Mouse (Mus musculus): ENCODE measurements around the gene Prep. TPM values are rescaled to one million over a fixed set of nuclear protein-coding genes. Genes with fewer than 3 reads are reported as not detected.
A peak's percentile ranks its signal among the peaks of the same experiment; 100 is the strongest.

The Prep gene
- total and polyA plus RNA-seq, 2 experiments, result 5.7 to 6.2 TPM

DNA sequence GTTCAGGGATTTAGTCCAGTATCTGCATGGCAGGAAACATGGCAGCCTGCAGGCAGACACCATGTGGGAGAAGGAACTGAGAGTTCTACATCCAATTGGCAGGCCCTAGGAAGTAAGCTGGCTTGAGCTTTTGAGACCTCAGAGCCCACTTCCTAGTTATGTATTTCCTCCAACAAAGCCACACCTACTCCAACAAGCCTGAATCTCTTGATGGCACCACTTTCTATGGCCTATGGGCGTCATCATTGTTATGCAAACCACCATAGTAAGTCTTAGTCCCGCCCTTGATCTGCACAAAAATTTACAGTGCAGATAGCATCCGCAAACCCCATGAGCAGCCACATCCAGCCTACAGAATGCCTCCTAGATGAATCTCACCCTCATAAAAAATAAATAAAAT lies 54.6 kb downstream of the Prep start:
- Histone ChIP-seq H3K27me3 (ENCODE audit: control insufficient read depth, insufficient read depth, low read length) (no peaks in the 10 kb centered on the region), H3K27ac (replicated peaks; ENCODE audit: insufficient read depth, low read depth, low read length) (no peak overlapping the region), H3K4me3 (ENCODE audit: insufficient read depth, low read depth, low read length) (no peak overlapping the region), H3K4me1 (ENCODE audit: control insufficient read depth, insufficient read depth, low read length) (no peaks in the 10 kb centered on the region), H3K79me2 (ENCODE audit: control insufficient read depth, insufficient read depth, low read length) (no peaks in the 10 kb centered on the region), H3K9ac (ENCODE audit: low read depth, low read length) (no peak overlapping the region), H3K36me3 (ENCODE audit: control insufficient read depth, insufficient read depth, low read length) (peaks cover 26% of the 10 kb centered on the region)
- WGBS, result 97% methylated on average over 3 of the region's 3 CpGs
- no peak for TF ChIP-seq CTCF (IDR thresholded peaks at IDR 0.05; ENCODE audit: low read depth, low read length)
- no peak for TF ChIP-seq POLR2A (IDR thresholded peaks at IDR 0.05; ENCODE audit: extremely low read depth, insufficient read depth, low read length)
- DNase-seq (ENCODE audit: extremely low read depth, low read depth, low spot score), result no peak

DNA sequence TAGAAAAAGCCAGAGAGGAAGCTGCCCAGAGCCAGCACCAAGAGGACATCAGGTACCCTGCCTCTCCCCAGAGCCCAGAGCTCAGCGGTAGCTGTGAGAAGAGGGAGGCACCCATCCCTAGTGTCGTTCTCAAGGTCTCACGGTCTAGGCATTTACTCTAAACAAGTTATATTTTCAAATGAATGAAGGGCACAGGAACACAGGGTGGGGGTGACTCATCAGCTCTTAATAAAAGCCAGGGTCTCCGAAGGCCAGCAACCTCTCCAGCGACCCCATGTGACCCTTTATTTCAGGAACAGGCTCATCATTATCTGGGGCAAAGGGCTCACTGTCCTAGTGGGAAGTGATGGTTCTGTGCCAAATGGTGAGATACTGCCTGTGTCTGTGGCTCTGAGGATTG lies 55.5 kb downstream of the Prep start:
- no peaks in the 10 kb centered on the region for H3K27me3 ChIP-seq (ENCODE audit: control insufficient read depth, insufficient read depth, low read length)
- TF ChIP-seq CTCF (IDR thresholded peaks at IDR 0.05; ENCODE audit: low read depth, low read length) (no peak), POLR2A (IDR thresholded peaks at IDR 0.05; ENCODE audit: extremely low read depth, insufficient read depth, low read length) (no peak)
- no peak for DNase-seq (ENCODE audit: extremely low read depth, low read depth, low spot score)
- H3K4me1 ChIP-seq (ENCODE audit: control insufficient read depth, insufficient read depth, low read length), result no peaks in the 10 kb centered on the region
- 64% methylated on average over 5 of the region's 5 CpGs for WGBS
- no peaks in the 10 kb centered on the region for H3K79me2 ChIP-seq (ENCODE audit: control insufficient read depth, insufficient read depth, low read length)
- H3K27ac ChIP-seq (replicated peaks; ENCODE audit: insufficient read depth, low read depth, low read length), result no peak overlapping the region
- H3K36me3 ChIP-seq (ENCODE audit: control insufficient read depth, insufficient read depth, low read length), result peaks cover 21% of the 10 kb centered on the region
- H3K9ac ChIP-seq (ENCODE audit: low read depth, low read length), result no peak overlapping the region
- H3K4me3 ChIP-seq (ENCODE audit: insufficient read depth, low read depth, low read length), result no peak overlapping the region

- no peak overlapping the region for H3K27ac ChIP-seq (replicated peaks; ENCODE audit: insufficient read depth, low read depth, low read length)
- 86% methylated on average over 6 of the region's 6 CpGs for WGBS
These were observed 56.0 kb downstream of the Prep start for GRCm38 (mm10) chr10:45123011-45123410.

DNA sequence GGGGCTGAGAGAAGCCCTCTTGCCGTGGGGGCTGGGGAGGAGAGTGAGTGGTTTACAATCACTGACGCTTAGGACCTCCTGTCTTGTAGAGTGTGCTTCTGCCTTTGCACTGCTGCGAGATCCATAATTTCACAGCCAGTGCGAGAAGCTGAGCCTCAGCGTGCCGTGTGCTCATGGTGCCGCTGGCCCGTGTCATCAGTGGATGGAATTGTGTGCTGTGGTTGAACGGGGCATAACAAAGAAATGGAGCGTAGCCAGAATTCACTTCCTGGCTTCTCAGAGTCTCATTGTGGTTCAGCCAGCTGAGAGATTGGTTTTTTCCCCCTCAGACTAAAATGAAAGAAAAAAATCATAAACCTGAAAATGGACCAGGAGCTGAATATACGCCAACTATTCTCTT lies 62.1 kb downstream of the Prep start:
- Histone ChIP-seq H3K36me3 (ENCODE audit: control insufficient read depth, insufficient read depth, low read length) (peaks cover 2% of the 10 kb centered on the region; the same call in 1 of the 2 replicates), H3K27ac (replicated peaks; ENCODE audit: insufficient read depth, low read depth, low read length) (no peak overlapping the region), H3K9ac (ENCODE audit: low read depth, low read length) (no peak overlapping the region), H3K27me3 (ENCODE audit: control insufficient read depth, insufficient read depth, low read length) (no peaks in the 10 kb centered on the region), H3K4me3 (ENCODE audit: insufficient read depth, low read depth, low read length) (peak overlapping the region; percentile 18; the same call in 1 of the 2 replicates), H3K4me1 (ENCODE audit: control insufficient read depth, insufficient read depth, low read length) (no peaks in the 10 kb centered on the region), H3K79me2 (ENCODE audit: control insufficient read depth, insufficient read depth, low read length) (peaks cover 4% of the 10 kb centered on the region; the same call in 1 of the 2 replicates)
- WGBS, result 82% methylated on average over 11 of the region's 11 CpGs
- TF ChIP-seq POLR2A (IDR thresholded peaks at IDR 0.05; ENCODE audit: extremely low read depth, insufficient read depth, low read length) (no peak), CTCF (IDR thresholded peaks at IDR 0.05; ENCODE audit: low read depth, low read length) (no peak)
- DNase-seq (ENCODE audit: extremely low read depth, low read depth, low spot score), result no peak

More at GRCm38 (mm10) chr10:45123011-45123410, 56.0 kb downstream of the Prep start:
- Histone ChIP-seq H3K9ac (ENCODE audit: low read depth, low read length) (no peak overlapping the region), H3K27me3 (ENCODE audit: control insufficient read depth, insufficient read depth, low read length) (no peaks in the 10 kb centered on the region), H3K4me1 (ENCODE audit: control insufficient read depth, insufficient read depth, low read length) (no peaks in the 10 kb centered on the region), H3K36me3 (ENCODE audit: control insufficient read depth, insufficient read depth, low read length) (peaks cover 17% of the 10 kb centered on the region), H3K79me2 (ENCODE audit: control insufficient read depth, insufficient read depth, low read length) (no peaks in the 10 kb centered on the region), H3K4me3 (ENCODE audit: insufficient read depth, low read depth, low read length) (no peak overlapping the region)
- DNase-seq (ENCODE audit: extremely low read depth, low read depth, low spot score), result no peak
- TF ChIP-seq POLR2A (IDR thresholded peaks at IDR 0.05; ENCODE audit: extremely low read depth, insufficient read depth, low read length) (no peak), CTCF (IDR thresholded peaks at IDR 0.05; ENCODE audit: low read depth, low read length) (no peak)

DNA sequence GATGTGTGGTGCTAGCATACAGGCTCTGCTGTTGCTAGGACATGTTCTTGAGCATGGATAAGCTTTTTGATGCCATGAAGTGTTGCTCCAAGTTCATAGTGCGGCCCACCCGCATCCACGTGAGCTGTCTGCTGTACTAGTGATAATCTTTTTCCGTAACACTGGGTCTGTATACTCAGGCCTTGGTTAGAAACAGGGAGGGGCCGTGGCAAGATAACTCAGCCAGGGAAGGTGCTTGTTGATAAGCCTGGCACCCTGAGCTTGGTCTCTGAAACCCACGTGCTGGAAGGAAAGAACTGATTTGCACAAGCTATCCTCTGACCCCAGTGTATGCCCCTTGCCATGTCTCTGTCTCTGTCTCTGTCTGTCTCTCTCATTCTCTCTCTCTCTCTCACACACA lies 63.0 kb downstream of the Prep start:
- H3K4me1 ChIP-seq (ENCODE audit: control insufficient read depth, insufficient read depth, low read length), result no peaks in the 10 kb centered on the region
- DNase-seq (ENCODE audit: extremely low read depth, low read depth, low spot score), result no peak
- no peak for TF ChIP-seq CTCF (IDR thresholded peaks at IDR 0.05; ENCODE audit: low read depth, low read length)
- no peak for TF ChIP-seq POLR2A (IDR thresholded peaks at IDR 0.05; ENCODE audit: extremely low read depth, insufficient read depth, low read length)
- no peaks in the 10 kb centered on the region for H3K27me3 ChIP-seq (ENCODE audit: control insufficient read depth, insufficient read depth, low read length)
- no peak overlapping the region for H3K4me3 ChIP-seq (ENCODE audit: insufficient read depth, low read depth, low read length)
- H3K27ac ChIP-seq (replicated peaks; ENCODE audit: insufficient read depth, low read depth, low read length), result no peak overlapping the region
- peaks cover 4% of the 10 kb centered on the region; the same call in 1 of the 2 replicates for H3K79me2 ChIP-seq (ENCODE audit: control insufficient read depth, insufficient read depth, low read length)
- WGBS, result 80% methylated on average over 6 of the region's 6 CpGs
- H3K9ac ChIP-seq (ENCODE audit: low read depth, low read length), result no peak overlapping the region
- peaks cover 2% of the 10 kb centered on the region; the same call in 1 of the 2 replicates for H3K36me3 ChIP-seq (ENCODE audit: control insufficient read depth, insufficient read depth, low read length)

DNA sequence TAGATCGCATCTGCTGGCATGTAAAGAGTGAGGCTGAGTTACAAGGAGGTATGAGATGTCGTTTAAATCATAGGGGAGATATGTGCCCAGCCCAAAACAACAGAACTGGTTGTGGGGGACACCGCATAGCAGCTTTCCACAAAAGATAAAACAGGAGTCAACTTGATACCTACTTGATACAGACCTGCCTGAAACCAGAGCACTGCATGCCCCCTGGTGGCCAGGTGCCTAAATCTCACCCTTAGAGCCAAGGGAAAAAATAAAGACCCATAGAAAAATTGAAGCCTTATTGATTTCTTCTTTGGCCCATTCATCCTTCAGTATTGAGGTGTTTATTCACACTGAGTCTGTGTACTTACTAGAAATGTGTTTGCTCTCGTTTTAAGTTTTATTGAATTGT lies 65.4 kb downstream of the Prep start:
- peak; percentile 62 for DNase-seq (ENCODE audit: extremely low read depth, low read depth, low spot score)
- Histone ChIP-seq H3K4me1 (ENCODE audit: control insufficient read depth, insufficient read depth, low read length) (no peaks in the 10 kb centered on the region), H3K9ac (ENCODE audit: low read depth, low read length) (no peak overlapping the region), H3K4me3 (ENCODE audit: insufficient read depth, low read depth, low read length) (no peak overlapping the region), H3K27ac (replicated peaks; ENCODE audit: insufficient read depth, low read depth, low read length) (no peak overlapping the region), H3K36me3 (ENCODE audit: control insufficient read depth, insufficient read depth, low read length) (no peaks in the 10 kb centered on the region; the same call in 1 of the 2 replicates), H3K27me3 (ENCODE audit: control insufficient read depth, insufficient read depth, low read length) (no peaks in the 10 kb centered on the region), H3K79me2 (ENCODE audit: control insufficient read depth, insufficient read depth, low read length) (peaks cover 4% of the 10 kb centered on the region; the same call in 1 of the 2 replicates)
- WGBS, result 55% methylated on average over 4 of the region's 4 CpGs
- no peak for TF ChIP-seq POLR2A (IDR thresholded peaks at IDR 0.05; ENCODE audit: extremely low read depth, insufficient read depth, low read length)
- TF ChIP-seq CTCF (IDR thresholded peaks at IDR 0.05; ENCODE audit: low read depth, low read length), result peak; percentile 72

Data from liver, adult 2 months (tissue).